Mouse (Mus musculus): ENCODE measurements around the gene Ccdc50.

Ccdc50 gene

DNA sequence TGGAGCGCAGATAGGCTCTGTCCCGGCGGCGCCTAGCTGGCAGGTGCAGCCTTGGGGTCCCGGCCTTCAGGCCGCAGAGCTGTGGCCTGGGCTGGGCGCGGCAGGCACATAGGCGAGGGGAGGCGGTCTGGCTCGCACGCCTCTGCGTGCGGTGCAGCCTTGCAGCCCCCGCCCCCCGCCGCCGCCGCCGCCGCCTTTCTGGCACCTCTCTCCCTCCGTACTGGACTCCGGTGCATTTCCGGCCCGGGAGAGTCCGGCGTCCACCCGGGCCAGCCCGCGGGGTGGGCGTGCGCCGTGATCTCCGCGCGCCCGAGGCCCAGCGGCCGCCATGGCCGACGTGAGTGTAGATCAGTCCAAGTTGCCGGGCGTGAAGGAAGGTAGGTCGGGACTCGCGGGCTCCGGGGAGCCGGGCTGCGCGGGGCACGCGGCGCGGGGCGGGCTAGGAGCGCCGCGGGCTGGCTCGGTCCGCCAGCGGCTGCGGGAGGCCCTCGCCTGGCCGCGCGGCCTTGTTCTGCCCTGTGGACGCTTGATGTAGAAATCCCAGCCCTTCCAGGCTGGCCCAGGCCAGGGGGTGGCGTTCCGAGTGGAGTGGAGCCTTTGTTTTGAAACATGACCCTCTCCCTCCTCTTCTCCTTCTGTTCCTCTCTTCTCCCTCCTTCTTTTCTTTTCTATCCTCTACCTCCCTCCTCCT, at the start of gene Ccdc50:
Gene Ccdc50, plus strand, starts transcription at position 109 of the 691 bp plus-strand sequence.
- DNase-seq (ENCODE audit: low read depth, low spot score): peak; percentile 61

DNA sequence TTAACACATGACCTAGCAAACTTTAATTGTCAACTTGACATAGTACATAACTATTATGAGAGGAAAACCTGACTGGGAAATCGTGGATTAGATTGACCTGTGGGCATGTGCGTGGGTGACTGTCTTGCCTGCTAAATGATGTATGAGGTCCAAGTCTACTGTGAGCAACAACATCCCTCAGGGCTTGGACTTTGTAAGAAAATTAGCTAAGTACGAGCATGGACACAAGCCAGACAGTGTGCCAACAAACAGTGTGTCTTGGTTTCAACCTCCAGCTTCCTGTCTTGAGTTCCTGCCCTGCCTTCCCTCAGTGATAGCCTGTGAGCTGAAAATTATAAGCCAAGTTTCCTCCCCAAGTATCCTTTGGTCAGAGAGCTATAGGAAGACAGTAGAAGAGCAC, 41.1 kb upstream of the Ccdc50 start:
- no peak for DNase-seq (ENCODE audit: low read depth, low spot score)

- no peak for DNase-seq (ENCODE audit: low read depth, low spot score)
Observed at GRCm38 (mm10) chr16:27348359-27348758, 40.3 kb upstream of the Ccdc50 start.

DNA sequence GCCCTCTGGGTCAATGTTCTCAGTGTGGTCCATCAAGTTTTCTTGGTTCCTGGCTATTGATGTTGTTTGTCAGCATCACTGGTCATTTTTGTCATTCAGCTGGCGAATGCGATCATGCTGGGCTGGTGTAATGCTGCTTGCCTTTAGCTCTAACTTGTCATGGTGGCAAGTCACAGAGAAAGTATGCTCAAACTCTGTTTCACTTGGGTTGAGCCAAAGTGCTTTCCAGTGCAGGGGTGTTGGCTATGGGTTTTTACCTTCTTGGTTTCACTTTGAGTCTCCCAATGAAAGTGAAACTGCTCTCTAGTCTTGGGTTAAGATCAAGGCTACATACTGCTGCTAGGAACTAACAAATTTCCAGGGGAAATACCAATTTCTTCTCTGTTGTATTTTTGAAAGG, 39.4 kb upstream of the Ccdc50 start:
- DNase-seq (ENCODE audit: low read depth, low spot score): no peak

DNA sequence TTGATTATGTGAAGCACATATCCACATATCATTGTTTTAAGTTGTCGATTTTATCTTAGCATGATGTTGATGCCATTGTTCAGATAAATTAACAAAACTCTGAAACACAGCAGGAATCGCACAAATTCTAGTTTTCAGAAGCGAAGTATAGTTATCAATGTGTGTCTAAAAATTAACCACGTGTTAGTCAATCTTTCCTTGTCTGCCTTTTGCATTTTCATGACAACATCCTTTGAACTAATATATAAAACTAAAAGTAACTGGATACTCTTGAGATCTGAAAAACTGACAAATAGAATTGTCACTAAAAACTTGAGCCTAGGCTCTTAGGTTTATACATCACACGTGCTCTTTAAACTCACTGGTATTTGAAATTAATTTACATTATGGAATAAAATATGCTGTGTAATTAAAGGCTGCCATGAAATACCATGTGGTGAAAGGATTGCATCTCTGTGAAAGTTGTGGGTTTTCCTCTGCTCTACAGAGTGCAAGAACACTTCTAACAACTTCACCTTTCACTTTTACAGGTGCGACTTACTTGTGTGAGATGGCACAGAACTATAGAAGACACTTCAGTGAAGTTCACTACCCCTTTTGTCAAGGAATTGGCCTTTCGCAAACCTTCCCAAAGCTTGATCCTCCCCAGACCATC, 38.7 kb upstream of the Ccdc50 start:
- DNase-seq (ENCODE audit: low read depth, low spot score): no peak

GRCm38 (mm10) chr16:27354464-27354863, 34.2 kb upstream of the Ccdc50 start:
- DNase-seq (ENCODE audit: low read depth, low spot score): no peak

DNA sequence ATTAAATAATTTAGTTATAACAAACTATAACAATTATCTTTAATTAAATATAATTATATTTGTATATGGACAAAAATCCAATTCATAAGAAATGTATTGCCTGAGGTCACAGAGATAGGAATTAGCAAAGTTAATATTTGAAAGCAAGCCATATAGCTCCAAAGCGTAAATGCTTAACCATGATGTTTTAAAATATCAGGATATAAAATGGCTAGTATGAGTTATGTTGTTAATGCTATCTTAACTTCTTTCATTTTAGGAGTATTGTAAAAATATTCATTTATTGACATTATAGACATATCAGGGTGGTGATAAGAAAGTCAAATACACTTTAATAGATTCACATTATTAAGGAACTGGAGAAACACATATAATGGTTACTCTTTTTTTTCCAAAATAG, 28.6 kb upstream of the Ccdc50 start:
- DNase-seq (ENCODE audit: low read depth, low spot score): no peak

GRCm38 (mm10) chr16:27370191-27370590, 18.5 kb upstream of the Ccdc50 start, which contains the start of gene Uts2b:
TSS of gene Uts2b (minus strand) at chr16:27370239.
- DNase-seq (ENCODE audit: low read depth, low spot score): no peak

DNA sequence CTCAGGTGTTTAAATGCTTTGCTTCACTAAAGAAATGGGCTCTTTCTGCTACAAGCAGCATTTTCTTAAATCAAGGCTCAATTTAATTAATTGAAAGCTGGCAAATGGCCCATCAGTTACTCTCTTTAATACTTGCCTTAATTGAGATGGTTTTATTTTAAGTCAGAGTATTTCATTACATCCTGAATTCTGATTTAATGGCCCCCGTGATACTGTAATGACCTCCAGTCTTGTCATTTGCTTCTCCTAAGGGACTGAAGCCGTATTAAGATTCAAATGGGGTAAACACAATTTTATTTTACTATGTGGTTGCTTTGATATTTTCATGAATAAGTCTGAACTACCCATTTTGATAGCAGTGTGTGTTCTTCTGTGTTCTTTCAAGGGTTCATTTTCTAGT, 18.0 kb upstream of the Ccdc50 start:
- DNase-seq (ENCODE audit: low read depth, low spot score): no peak

GRCm38 (mm10) chr16:27374139-27374538, 14.5 kb upstream of the Ccdc50 start:
- no peak for DNase-seq (ENCODE audit: low read depth, low spot score)

- no peak for DNase-seq (ENCODE audit: low read depth, low spot score)
Observed at GRCm38 (mm10) chr16:27375318-27375717, 13.4 kb upstream of the Ccdc50 start.

GRCm38 (mm10) chr16:27376556-27376955, 12.1 kb upstream of the Ccdc50 start:
- no peak for DNase-seq (ENCODE audit: low read depth, low spot score)

DNA sequence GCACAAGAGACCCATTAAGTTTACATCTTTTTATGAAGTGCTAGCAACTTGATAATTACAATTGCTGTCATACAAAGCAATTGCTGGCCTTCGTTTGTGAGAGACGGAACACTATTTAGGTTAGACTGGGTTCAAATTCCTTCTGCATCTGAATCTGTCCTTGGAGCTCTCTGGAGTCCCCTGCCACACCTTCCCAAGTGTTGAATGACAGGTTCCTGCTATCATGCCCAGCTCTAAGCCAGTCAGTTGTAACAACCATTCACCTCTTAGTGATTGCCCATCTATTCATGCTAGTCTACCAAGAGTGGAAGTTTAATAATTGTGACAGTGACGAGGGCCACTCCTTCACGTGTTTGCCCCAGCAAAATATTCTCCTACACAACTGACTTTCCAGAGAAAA, 6.5 kb upstream of the Ccdc50 start:
- no peak for DNase-seq (ENCODE audit: low read depth, low spot score)

- DNase-seq (ENCODE audit: low read depth, low spot score): no peak
Observed at GRCm38 (mm10) chr16:27384893-27385603, 3.6 kb upstream of the Ccdc50 start.

- DNase-seq (ENCODE audit: low read depth, low spot score): no peak
Observed at GRCm38 (mm10) chr16:27385649-27386048, 3.0 kb upstream of the Ccdc50 start.

DNA sequence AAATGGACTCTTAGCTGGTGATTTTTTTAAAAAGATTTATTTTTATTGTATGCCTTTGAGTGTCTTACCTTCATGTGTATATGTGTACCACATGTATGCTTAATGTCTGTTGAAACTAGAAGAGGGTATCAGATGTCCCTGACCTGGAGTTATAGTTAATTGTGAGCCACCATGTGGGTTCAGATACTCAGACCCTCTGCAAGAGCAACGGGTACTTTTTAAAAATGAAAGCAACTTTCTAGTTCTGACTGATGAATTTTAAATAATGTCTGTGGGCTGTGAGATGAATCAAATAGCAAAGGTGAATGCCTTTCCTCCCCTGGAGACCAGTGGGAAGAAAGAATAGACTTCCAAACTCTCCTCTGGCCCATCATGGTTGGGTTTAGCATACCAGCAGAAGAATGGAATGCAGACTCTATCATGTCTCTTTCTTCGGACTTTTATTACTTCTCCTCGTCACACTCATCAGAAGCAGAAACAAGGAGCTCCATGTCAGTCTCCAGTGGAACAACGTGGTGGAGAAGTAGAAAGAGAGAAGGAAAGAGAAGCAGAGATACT, 1.7 kb upstream of the Ccdc50 start:
- DNase-seq (ENCODE audit: low read depth, low spot score): no peak

- DNase-seq (ENCODE audit: low read depth, low spot score): no peak
Observed at GRCm38 (mm10) chr16:27387634-27388611, 746 bp upstream of the Ccdc50 start.

DNA sequence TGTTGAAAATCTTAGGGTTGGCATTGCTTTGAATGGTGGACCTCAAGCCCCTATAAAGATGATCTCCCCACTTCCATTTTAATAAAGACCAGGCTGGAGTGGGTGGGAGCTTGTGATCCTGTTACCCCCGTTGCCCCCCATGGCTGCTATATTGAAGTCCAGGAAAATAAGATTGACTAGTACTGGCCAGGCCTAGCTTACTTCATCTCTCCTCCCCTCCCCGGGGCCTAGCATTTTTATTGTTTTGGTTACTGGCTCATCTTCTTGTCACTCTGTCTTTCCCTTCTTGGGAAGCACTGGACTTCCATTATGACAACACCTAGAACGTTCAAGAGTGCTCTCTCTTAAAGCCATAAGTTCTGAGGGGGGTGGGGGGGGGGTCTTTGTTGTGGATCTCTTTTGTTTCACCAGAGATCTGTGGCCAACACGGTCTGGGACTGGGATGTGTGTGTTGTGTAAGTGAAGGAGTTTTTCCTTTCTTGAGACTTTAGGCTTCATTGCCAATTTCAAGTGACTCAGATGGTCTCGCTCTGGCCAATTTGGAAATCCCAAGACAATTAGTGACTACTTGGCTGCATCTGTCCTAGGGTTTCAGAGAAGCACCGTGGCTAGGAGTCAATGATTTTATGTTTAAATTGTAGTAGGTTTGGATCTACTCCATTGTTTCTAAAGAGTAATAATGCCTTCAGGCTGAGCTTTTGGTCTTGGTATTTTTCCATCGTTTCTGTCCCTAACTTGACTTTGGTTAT, 1.0 kb downstream of the Ccdc50 start:
- DNase-seq (ENCODE audit: low read depth, low spot score): no peak

GRCm38 (mm10) chr16:27390306-27390705, 1.6 kb downstream of the Ccdc50 start:
- no peak for DNase-seq (ENCODE audit: low read depth, low spot score)

GRCm38 (mm10) chr16:27391845-27392244, 3.2 kb downstream of the Ccdc50 start:
- no peak for DNase-seq (ENCODE audit: low read depth, low spot score)

Measured in retina, postnatal 7 days (tissue).